Mouse (Mus musculus): ENCODE results near the gene Ide. TPM values are rescaled to one million over a fixed set of nuclear protein-coding genes. Genes with fewer than 3 reads are reported as not detected.

Gene Ide
- polyA plus RNA-seq, 1 experiment from 2014 or later, result 58.6 TPM

- Histone ChIP-seq H3K27me3 (no peaks in the 10 kb centered on the region), H3K4me2 (replicated peaks) (no peak overlapping the region), H3K4me1 (no peaks in the 10 kb centered on the region), H3K9ac (no peak overlapping the region), H3K9me3 (replicated peaks) (no peaks in the 10 kb centered on the region), H3K27ac (replicated peaks) (no peak overlapping the region), H3K4me3 (replicated peaks) (no peak overlapping the region), H3K36me3 (peaks cover 8% of the 10 kb centered on the region; the same call in 1 of the 2 replicates)
- ATAC-seq (ENCODE audit: insufficient number of reproducible peaks, low FRiP score, low TSS enrichment, low read depth), result no peak
- WGBS, result 31% methylated on average over 10 of the region's 10 CpGs
Observed at GRCm38 (mm10) chr19:37265333-37266103, 72.1 kb downstream of the Ide start.

GRCm38 (mm10) chr19:37263943-37264897 lies 73.4 kb downstream of the Ide start:
- Histone ChIP-seq H3K36me3 (peaks cover 7% of the 10 kb centered on the region; the same call in 1 of the 2 replicates), H3K4me3 (replicated peaks) (no peak overlapping the region), H3K27me3 (no peaks in the 10 kb centered on the region), H3K9me3 (replicated peaks) (no peaks in the 10 kb centered on the region), H3K4me1 (no peaks in the 10 kb centered on the region), H3K4me2 (replicated peaks) (no peak overlapping the region), H3K9ac (no peak overlapping the region), H3K27ac (replicated peaks) (no peak overlapping the region)
- WGBS, result 61% methylated on average over 23 of the region's 23 CpGs
- ATAC-seq (ENCODE audit: insufficient number of reproducible peaks, low FRiP score, low TSS enrichment, low read depth), result no peak

GRCm38 (mm10) chr19:37263566-37263942 lies 74.1 kb downstream of the Ide start:
- Histone ChIP-seq H3K36me3 (0 out of 2 replicates have a peak, but pooled peaks cover under 1% of the 10 kb centered on the region), H3K4me3 (replicated peaks) (no peak overlapping the region), H3K4me1 (no peaks in the 10 kb centered on the region), H3K9me3 (replicated peaks) (no peaks in the 10 kb centered on the region), H3K9ac (no peak overlapping the region), H3K27ac (replicated peaks) (no peak overlapping the region), H3K27me3 (no peaks in the 10 kb centered on the region), H3K4me2 (replicated peaks) (no peak overlapping the region)
- 65% methylated on average over 8 of the region's 8 CpGs for WGBS
- ATAC-seq (ENCODE audit: insufficient number of reproducible peaks, low FRiP score, low TSS enrichment, low read depth), result no peak

GRCm38 (mm10) chr19:37262389-37262788 lies 75.3 kb downstream of the Ide start:
- H3K27ac ChIP-seq (replicated peaks), result no peak overlapping the region
- H3K9ac ChIP-seq, result no peak overlapping the region
- WGBS, result 33% methylated on average over 4 of the region's 4 CpGs
- H3K27me3 ChIP-seq, result no peaks in the 10 kb centered on the region
- H3K9me3 ChIP-seq (replicated peaks), result no peaks in the 10 kb centered on the region
- no peak overlapping the region for H3K4me2 ChIP-seq (replicated peaks)
- H3K4me3 ChIP-seq (replicated peaks), result no peak overlapping the region
- no peaks in the 10 kb centered on the region for H3K4me1 ChIP-seq
- no peak for ATAC-seq (ENCODE audit: insufficient number of reproducible peaks, low FRiP score, low TSS enrichment, low read depth)
- H3K36me3 ChIP-seq, result no peaks in the 10 kb centered on the region

GRCm38 (mm10) chr19:37255321-37255720 lies 82.3 kb downstream of the Ide start:
- H3K9me3 ChIP-seq (replicated peaks), result no peaks in the 10 kb centered on the region
- WGBS, result 86% methylated on average over 9 of the region's 9 CpGs
- H3K4me2 ChIP-seq (replicated peaks), result no peak overlapping the region
- no peak overlapping the region for H3K4me3 ChIP-seq (replicated peaks)
- no peak overlapping the region for H3K27ac ChIP-seq (replicated peaks)
- no peaks in the 10 kb centered on the region for H3K4me1 ChIP-seq
- H3K36me3 ChIP-seq, result no peaks in the 10 kb centered on the region
- H3K27me3 ChIP-seq, result no peaks in the 10 kb centered on the region
- ATAC-seq (ENCODE audit: insufficient number of reproducible peaks, low FRiP score, low TSS enrichment, low read depth), result no peak
- H3K9ac ChIP-seq, result no peak overlapping the region

GRCm38 (mm10) chr19:37252104-37252503 lies 85.5 kb downstream of the Ide start:
- Histone ChIP-seq H3K27ac (replicated peaks) (no peak overlapping the region), H3K27me3 (no peaks in the 10 kb centered on the region), H3K36me3 (no peaks in the 10 kb centered on the region), H3K9me3 (replicated peaks) (no peaks in the 10 kb centered on the region), H3K9ac (no peak overlapping the region), H3K4me2 (replicated peaks) (no peak overlapping the region), H3K4me3 (replicated peaks) (no peak overlapping the region), H3K4me1 (no peaks in the 10 kb centered on the region)
- 62% methylated on average over 6 of the region's 6 CpGs for WGBS
- no peak for ATAC-seq (ENCODE audit: insufficient number of reproducible peaks, low FRiP score, low TSS enrichment, low read depth)

- no peak overlapping the region for H3K9ac ChIP-seq
- H3K36me3 ChIP-seq, result no peaks in the 10 kb centered on the region
- H3K27ac ChIP-seq (replicated peaks), result no peak overlapping the region
- no peak overlapping the region for H3K4me3 ChIP-seq (replicated peaks)
- WGBS, result 76% methylated on average over 3 of the region's 3 CpGs
- no peaks in the 10 kb centered on the region for H3K27me3 ChIP-seq
- no peak overlapping the region for H3K4me2 ChIP-seq (replicated peaks)
- no peak for ATAC-seq (ENCODE audit: insufficient number of reproducible peaks, low FRiP score, low TSS enrichment, low read depth)
- H3K4me1 ChIP-seq, result no peaks in the 10 kb centered on the region
- no peaks in the 10 kb centered on the region for H3K9me3 ChIP-seq (replicated peaks)
Observed at GRCm38 (mm10) chr19:37248199-37248598, 89.5 kb downstream of the Ide start.

GRCm38 (mm10) chr19:37246859-37247258 lies 90.8 kb downstream of the Ide start:
- no peaks in the 10 kb centered on the region for H3K4me1 ChIP-seq
- no peak overlapping the region for H3K4me3 ChIP-seq (replicated peaks)
- no peak overlapping the region for H3K9ac ChIP-seq
- H3K27me3 ChIP-seq, result no peaks in the 10 kb centered on the region
- H3K4me2 ChIP-seq (replicated peaks), result no peak overlapping the region
- no peaks in the 10 kb centered on the region for H3K9me3 ChIP-seq (replicated peaks)
- no peak for ATAC-seq (ENCODE audit: insufficient number of reproducible peaks, low FRiP score, low TSS enrichment, low read depth)
- H3K27ac ChIP-seq (replicated peaks), result no peak overlapping the region
- WGBS, result 36% methylated on average over 3 of the region's 3 CpGs
- no peaks in the 10 kb centered on the region for H3K36me3 ChIP-seq

- H3K4me1 ChIP-seq, result no peaks in the 10 kb centered on the region
- H3K27me3 ChIP-seq, result peaks cover 3% of the 10 kb centered on the region; the same call in 1 of the 2 replicates
- WGBS, result 37% methylated on average over 2 of the region's 2 CpGs
- no peak overlapping the region for H3K4me3 ChIP-seq (replicated peaks)
- no peaks in the 10 kb centered on the region for H3K9me3 ChIP-seq (replicated peaks)
- no peak for ATAC-seq (ENCODE audit: insufficient number of reproducible peaks, low FRiP score, low TSS enrichment, low read depth)
- H3K9ac ChIP-seq, result no peak overlapping the region
- no peak overlapping the region for H3K27ac ChIP-seq (replicated peaks)
- no peaks in the 10 kb centered on the region for H3K36me3 ChIP-seq
- H3K4me2 ChIP-seq (replicated peaks), result no peak overlapping the region
Observed at GRCm38 (mm10) chr19:37242707-37243106, 94.9 kb downstream of the Ide start.

GRCm38 (mm10) chr19:37241201-37241600 lies 96.5 kb downstream of the Ide start:
- no peak overlapping the region for H3K9ac ChIP-seq
- H3K27me3 ChIP-seq, result peaks cover 7% of the 10 kb centered on the region; the same call in 1 of the 2 replicates
- 67% methylated on average over 5 of the region's 5 CpGs for WGBS
- no peaks in the 10 kb centered on the region for H3K9me3 ChIP-seq (replicated peaks)
- H3K4me3 ChIP-seq (replicated peaks), result no peak overlapping the region
- no peaks in the 10 kb centered on the region for H3K4me1 ChIP-seq
- H3K4me2 ChIP-seq (replicated peaks), result no peak overlapping the region
- H3K27ac ChIP-seq (replicated peaks), result no peak overlapping the region
- ATAC-seq (ENCODE audit: insufficient number of reproducible peaks, low FRiP score, low TSS enrichment, low read depth), result no peak
- no peaks in the 10 kb centered on the region for H3K36me3 ChIP-seq

GRCm38 (mm10) chr19:37239096-37239495 lies 98.6 kb downstream of the Ide start:
- 14% methylated on average over 4 of the region's 4 CpGs for WGBS

More at GRCm38 (mm10) chr19:37239096-37239495, 98.6 kb downstream of the Ide start:
- no peaks in the 10 kb centered on the region for H3K9me3 ChIP-seq (replicated peaks)
- ATAC-seq (ENCODE audit: insufficient number of reproducible peaks, low FRiP score, low TSS enrichment, low read depth), result no peak
- peaks cover 1% of the 10 kb centered on the region for H3K4me1 ChIP-seq
- no peak overlapping the region for H3K27ac ChIP-seq (replicated peaks)
- H3K4me2 ChIP-seq (replicated peaks), result no peak overlapping the region
- no peak overlapping the region for H3K4me3 ChIP-seq (replicated peaks)
- no peak overlapping the region for H3K9ac ChIP-seq
- H3K36me3 ChIP-seq, result no peaks in the 10 kb centered on the region
- peaks cover 23% of the 10 kb centered on the region for H3K27me3 ChIP-seq
